Mouse (Mus musculus) limb, embryonic 10.5 days (tissue): ENCODE data around the gene Snrpd3. TPM values are rescaled to one million over a fixed set of nuclear protein-coding genes. Genes with fewer than 3 reads are reported as not detected.

Source experiments
- DNase-seq: peaks from one replicate; pipeline ENCODE4 v3.0.0-alpha.2; 2017; ENCODE audit warnings: low spot score
- H3K27ac ChIP-seq: fragments of 300-500 bp; sonication (generic); 2 replicates; pipeline ENCODE4 v1.5.1; 2016; ENCODE audit warnings: mild to moderate bottlenecking
- H3K27me3 ChIP-seq: fragments of 300-500 bp; sonication (generic); 2 replicates; pipeline ENCODE4 v1.6.1; 2016; ENCODE audit warnings: low read depth, mild to moderate bottlenecking; ENCODE audit not compliant: poor library complexity, severe bottlenecking
- H3K36me3 ChIP-seq: fragments of 300-500 bp; sonication (generic); 2 replicates; pipeline ENCODE4 v1.6.1; 2016; ENCODE audit warnings: mild to moderate bottlenecking, moderate library complexity
- H3K4me1 ChIP-seq: fragments of 300-500 bp; sonication (generic); 2 replicates; pipeline ENCODE4 v1.6.1; 2016
- H3K4me3 ChIP-seq: fragments of 300-500 bp; sonication (generic); 2 replicates; pipeline ENCODE4 v1.5.1; 2016; ENCODE audit warnings: mild to moderate bottlenecking, moderate library complexity
- H3K9me3 ChIP-seq: fragments of 300-500 bp; sonication (generic); replicated peaks from 2 replicates; pipeline ENCODE4 v1.6.1; 2016; ENCODE audit warnings: mild to moderate bottlenecking
- WGBS: fragments of 180-500 bp; shearing (Covaris S2); methylation state at CpG from one replicate; pipeline ENCODE4 v1.1.7; 2016; 5-methylcytosine and 5-hydroxymethylcytosine counted together
- polyA plus RNA-seq: library from polyadenylated mRNA; unstranded; fragments of >200 nt; fragmentation: Nextera tagmentation; extraction: Ambion mirVana; gene quantifications from 2 replicates; pipeline ENCODE4 v1.2.1, GENCODE M21; 2016

The Snrpd3 gene
- polyA plus RNA-seq, 1 experiment from 2014 or later: 255 TPM

GRCm38 (mm10) chr10:75552701-75553450 is 35.5 kb downstream of the Snrpd3 start:
- Histone ChIP-seq H3K4me3 (no peak overlapping the region), H3K27me3 (peaks cover 5% of the 10 kb centered on the region), H3K9me3 (no peaks in the 10 kb centered on the region), H3K36me3 (no peaks in the 10 kb centered on the region), H3K27ac (no peak overlapping the region), H3K4me1 (peaks cover 30% of the 10 kb centered on the region)
- 63% methylated on average over 13 of the region's 13 CpGs for WGBS
- no peak for DNase-seq

- 94% methylated on average over 8 of the region's 8 CpGs for WGBS
Measured at GRCm38 (mm10) chr10:75554090-75554489, 36.7 kb downstream of the Snrpd3 start.

GRCm38 (mm10) chr10:75555557-75555956 is 38.2 kb downstream of the Snrpd3 start:
- Histone ChIP-seq H3K4me3 (no peak overlapping the region), H3K9me3 (no peaks in the 10 kb centered on the region), H3K36me3 (no peaks in the 10 kb centered on the region), H3K27ac (peak overlapping the region; percentile 56; the same call in 1 of the 2 replicates), H3K27me3 (peaks cover 31% of the 10 kb centered on the region), H3K4me1 (peaks cover 48% of the 10 kb centered on the region)
- WGBS: 74% methylated on average over 6 of the region's 6 CpGs
- DNase-seq: no peak

More at GRCm38 (mm10) chr10:75554090-75554489, 36.7 kb downstream of the Snrpd3 start:
- Histone ChIP-seq H3K4me1 (peaks cover 34% of the 10 kb centered on the region), H3K36me3 (no peaks in the 10 kb centered on the region), H3K4me3 (no peak overlapping the region), H3K27me3 (peaks cover 17% of the 10 kb centered on the region), H3K27ac (no peak overlapping the region), H3K9me3 (no peaks in the 10 kb centered on the region)
- DNase-seq: no peak

GRCm38 (mm10) chr10:75556026-75556425 is 38.7 kb downstream of the Snrpd3 start:
- Histone ChIP-seq H3K9me3 (no peaks in the 10 kb centered on the region), H3K36me3 (no peaks in the 10 kb centered on the region), H3K27ac (peak overlapping the region; percentile 56; the same call in 1 of the 2 replicates), H3K4me1 (peaks cover 53% of the 10 kb centered on the region), H3K27me3 (peaks cover 36% of the 10 kb centered on the region), H3K4me3 (no peak overlapping the region)
- WGBS: 71% methylated on average over 9 of the region's 9 CpGs
- peak; percentile 31 for DNase-seq

GRCm38 (mm10) chr10:75558515-75558914 is 41.2 kb downstream of the Snrpd3 start:
- Histone ChIP-seq H3K27ac (no peak overlapping the region), H3K4me1 (peaks cover 43% of the 10 kb centered on the region), H3K4me3 (no peak overlapping the region), H3K27me3 (peaks cover 50% of the 10 kb centered on the region), H3K36me3 (no peaks in the 10 kb centered on the region), H3K9me3 (no peaks in the 10 kb centered on the region)
- no peak for DNase-seq
- 25% methylated on average over 3 of the region's 3 CpGs for WGBS

GRCm38 (mm10) chr10:75559041-75559675 is 41.8 kb downstream of the Snrpd3 start:
- WGBS: 6% methylated on average over 14 of the region's 14 CpGs

GRCm38 (mm10) chr10:75559676-75560548 is 42.6 kb downstream of the Snrpd3 start, which contains the start of gene Lrrc75b:
TSS of gene Lrrc75b (minus strand) at chr10:75560330.
- Histone ChIP-seq H3K27me3 (peaks cover 60% of the 10 kb centered on the region), H3K4me3 (peak within 1 kb of the TSS; percentile 71), H3K36me3 (no peaks in the 10 kb centered on the region), H3K4me1 (peaks cover 51% of the 10 kb centered on the region), H3K9me3 (no peaks in the 10 kb centered on the region), H3K27ac (peak within 1 kb of the TSS; percentile 85)
- WGBS: 1% methylated on average over 75 of the region's 75 CpGs
- peak; percentile 67 for DNase-seq

More at GRCm38 (mm10) chr10:75559041-75559675, 41.8 kb downstream of the Snrpd3 start:
- H3K27me3 ChIP-seq: peaks cover 56% of the 10 kb centered on the region
- no peaks in the 10 kb centered on the region for H3K36me3 ChIP-seq
- DNase-seq: no peak
- peak overlapping the region; percentile 71 for H3K4me3 ChIP-seq
- H3K27ac ChIP-seq: peak overlapping the region; percentile 85; the same call in 1 of the 2 replicates
- H3K9me3 ChIP-seq: no peaks in the 10 kb centered on the region
- peaks cover 43% of the 10 kb centered on the region for H3K4me1 ChIP-seq

GRCm38 (mm10) chr10:75560549-75560899 is 43.2 kb downstream of the Snrpd3 start:
- 9% methylated on average over 6 of the region's 6 CpGs for WGBS
- H3K27ac ChIP-seq: peak overlapping the region; percentile 85
- peaks cover 54% of the 10 kb centered on the region for H3K4me1 ChIP-seq
- no peaks in the 10 kb centered on the region for H3K36me3 ChIP-seq
- peaks cover 60% of the 10 kb centered on the region for H3K27me3 ChIP-seq
- no peak for DNase-seq
- H3K9me3 ChIP-seq: no peaks in the 10 kb centered on the region
- peak overlapping the region; percentile 71 for H3K4me3 ChIP-seq

GRCm38 (mm10) chr10:75561071-75561654 is 43.8 kb downstream of the Snrpd3 start, which contains the start of gene Ggt1:
TSS of gene Ggt1 (plus strand) at chr10:75561604.
- 53% methylated on average over 10 of the region's 10 CpGs for WGBS
- Histone ChIP-seq H3K9me3 (no peaks in the 10 kb centered on the region), H3K27me3 (peaks cover 60% of the 10 kb centered on the region), H3K27ac (peak within 1 kb of the TSS; percentile 85), H3K36me3 (no peaks in the 10 kb centered on the region), H3K4me3 (peak within 1 kb of the TSS; percentile 71), H3K4me1 (peaks cover 54% of the 10 kb centered on the region)
- peak; percentile 32 for DNase-seq

- Histone ChIP-seq H3K36me3 (no peaks in the 10 kb centered on the region), H3K4me1 (peaks cover 52% of the 10 kb centered on the region), H3K4me3 (no peak overlapping the region), H3K9me3 (no peaks in the 10 kb centered on the region), H3K27me3 (peaks cover 58% of the 10 kb centered on the region), H3K27ac (no peak overlapping the region)
- DNase-seq: no peak
- 88% methylated on average over 8 of the region's 8 CpGs for WGBS
Measured at GRCm38 (mm10) chr10:75562596-75562995, 45.2 kb downstream of the Snrpd3 start.

GRCm38 (mm10) chr10:75564687-75565265 is 47.4 kb downstream of the Snrpd3 start:
- H3K9me3 ChIP-seq: no peaks in the 10 kb centered on the region
- H3K36me3 ChIP-seq: no peaks in the 10 kb centered on the region
- peaks cover 44% of the 10 kb centered on the region for H3K27me3 ChIP-seq
- H3K27ac ChIP-seq: no peak overlapping the region
- DNase-seq: no peak
- WGBS: 87% methylated on average over 12 of the region's 12 CpGs
- peaks cover 42% of the 10 kb centered on the region for H3K4me1 ChIP-seq
- no peak overlapping the region for H3K4me3 ChIP-seq

- DNase-seq: no peak
- H3K27me3 ChIP-seq: peaks cover 37% of the 10 kb centered on the region
- no peaks in the 10 kb centered on the region for H3K36me3 ChIP-seq
- peaks cover 35% of the 10 kb centered on the region for H3K4me1 ChIP-seq
- WGBS: 69% methylated on average over 6 of the region's 6 CpGs
- H3K27ac ChIP-seq: no peak overlapping the region
- H3K4me3 ChIP-seq: no peak overlapping the region
- H3K9me3 ChIP-seq: no peaks in the 10 kb centered on the region
Measured at GRCm38 (mm10) chr10:75565436-75565835, 48.1 kb downstream of the Snrpd3 start.
